Mouse (Mus musculus) layer of hippocampus, adult 9-10 months (tissue): ENCODE results near the gene Cd80.

Experiments used
- DNase-seq: peaks from one replicate; pipeline ENCODE4 v3.0.0; 2022; ENCODE audit warnings: low spot score

Gene Cd80

GRCm38 (mm10) chr16:38448458-38448857 lies 6.9 kb upstream of the Cd80 start:
- no peak for DNase-seq

- DNase-seq: no peak
Observed at GRCm38 (mm10) chr16:38450707-38451106, 4.7 kb upstream of the Cd80 start.

DNA sequence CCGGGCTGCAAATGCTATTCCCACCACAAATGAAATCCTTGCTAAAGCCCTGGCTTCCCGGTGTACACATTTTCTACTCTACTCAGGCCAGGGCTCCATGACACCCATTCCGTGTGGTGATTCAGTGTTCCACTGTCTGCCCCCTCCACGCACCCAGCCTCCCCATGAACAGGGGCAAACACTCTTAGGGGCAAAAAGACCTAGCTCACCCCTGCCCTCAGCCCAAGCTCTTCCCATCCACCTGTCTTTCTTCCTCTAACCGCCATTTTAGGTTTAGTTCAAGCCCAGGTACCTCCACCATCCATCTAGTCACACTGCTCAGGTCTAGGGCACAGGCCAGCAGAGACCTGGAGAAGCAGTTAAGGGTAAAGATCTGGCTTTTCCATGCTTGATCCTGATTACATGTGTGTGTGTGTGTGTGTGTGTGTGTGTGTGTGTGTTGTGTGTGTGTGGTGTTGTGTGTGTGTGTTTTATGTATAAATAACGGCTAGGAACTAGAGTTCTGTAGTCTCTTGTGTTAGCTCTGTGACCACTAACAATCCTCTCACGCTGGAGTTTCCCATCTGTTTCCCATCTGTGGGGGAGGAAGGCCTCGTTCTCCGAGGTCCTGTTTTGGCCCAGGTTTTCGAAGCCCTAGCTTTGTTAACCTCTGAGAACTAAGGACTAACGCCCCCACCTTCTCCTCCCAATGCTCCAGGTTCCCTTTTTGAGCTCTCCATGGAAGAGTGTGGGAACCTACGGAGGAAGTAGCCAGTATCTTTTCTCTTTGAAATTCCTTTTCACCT lies 3.7 kb upstream of the Cd80 start:
- DNase-seq: no peak

DNA sequence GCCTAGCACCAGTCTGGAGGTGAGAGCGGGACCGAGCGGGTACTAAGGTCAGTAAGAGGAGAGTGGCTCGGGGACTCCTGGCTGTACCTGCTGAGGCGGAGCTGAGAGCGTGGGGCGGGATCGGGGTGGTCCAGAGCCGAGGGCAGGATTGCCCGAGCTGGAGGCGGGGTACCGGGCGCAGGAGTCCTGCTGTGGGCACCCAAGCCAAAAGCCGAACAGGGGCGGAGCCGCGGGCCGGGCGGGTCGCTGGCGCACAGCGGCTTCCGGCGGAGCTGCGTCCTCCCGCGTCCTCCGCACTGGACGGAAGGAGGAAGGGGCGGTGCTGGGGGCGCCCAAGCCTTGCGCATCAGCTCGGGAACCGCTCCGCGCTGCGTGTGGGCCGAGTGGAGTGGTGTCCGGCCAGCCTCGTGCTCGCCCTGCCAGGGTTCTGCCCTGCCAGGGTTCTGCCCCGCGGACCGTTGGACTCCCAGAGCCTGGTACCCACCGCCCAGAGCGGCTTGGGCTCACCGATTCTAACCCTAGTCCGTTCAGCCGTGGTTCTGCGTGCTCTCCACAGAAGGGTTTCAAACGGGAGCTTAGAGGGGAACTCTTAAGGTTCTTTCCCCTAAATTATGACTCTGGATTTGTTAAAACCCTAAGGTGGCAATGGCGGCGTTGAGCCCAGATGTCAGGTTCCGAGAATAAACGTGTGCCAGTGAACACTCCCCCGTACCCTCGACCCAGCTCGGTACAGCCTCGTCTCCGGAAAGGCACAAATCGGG lies 2.7 kb upstream of the Cd80 start, which contains the start of gene Adprh:
TSS of gene Adprh (minus strand) at position 262 of the 761 bp plus-strand sequence.
- DNase-seq: peak; percentile 61

DNA sequence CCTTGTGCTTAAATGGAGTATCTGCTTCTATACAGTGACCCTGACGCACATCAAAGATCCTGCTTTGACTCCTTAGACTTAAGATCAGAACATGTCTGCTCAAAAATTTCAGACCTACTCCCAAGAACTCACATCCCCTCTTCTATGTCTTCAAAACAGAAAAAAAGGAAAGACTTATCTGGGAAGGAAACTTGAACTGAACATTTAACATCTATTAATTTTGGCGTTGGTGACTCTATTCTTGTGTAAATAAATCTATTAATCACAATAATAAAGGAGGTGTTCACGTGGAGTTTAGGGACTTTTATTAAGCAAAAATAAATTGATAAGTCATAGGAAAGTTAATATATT lies 2.2 kb upstream of the Cd80 start:
- DNase-seq: no peak

GRCm38 (mm10) chr16:38453952-38454351 lies 1.4 kb upstream of the Cd80 start:
- DNase-seq: no peak

GRCm38 (mm10) chr16:38454533-38455254 lies 667 bp upstream of the Cd80 start:
- no peak for DNase-seq

- DNase-seq: no peak
Observed at GRCm38 (mm10) chr16:38456812-38457567, 1.6 kb downstream of the Cd80 start.

DNA sequence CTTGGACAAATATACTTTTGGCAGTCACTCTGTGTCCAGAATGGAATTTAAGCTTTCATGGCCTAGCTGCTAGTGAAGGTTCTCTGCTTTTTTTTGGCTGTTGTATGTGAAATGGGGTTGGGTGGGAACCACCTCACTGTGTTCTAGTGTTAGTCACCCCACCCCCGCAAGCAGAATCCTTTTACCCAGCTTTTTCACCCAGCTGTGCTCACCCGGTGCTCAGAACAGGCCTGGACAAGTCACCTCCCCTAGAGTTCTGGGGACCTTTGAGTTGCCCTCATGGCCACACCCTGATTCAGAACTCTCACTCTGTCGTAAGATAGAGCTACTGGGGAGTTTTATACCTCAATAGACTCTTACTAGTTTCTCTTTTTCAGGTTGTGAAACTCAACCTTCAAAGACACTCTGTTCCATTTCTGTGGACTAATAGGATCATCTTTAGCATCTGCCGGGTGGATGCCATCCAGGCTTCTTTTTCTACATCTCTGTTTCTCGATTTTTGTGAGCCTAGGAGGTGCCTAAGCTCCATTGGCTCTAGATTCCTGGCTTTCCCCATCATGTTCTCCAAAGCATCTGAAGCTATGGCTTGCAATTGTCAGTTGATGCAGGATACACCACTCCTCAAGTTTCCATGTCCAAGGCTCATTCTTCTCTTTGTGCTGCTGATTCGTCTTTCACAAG lies 3.4 kb downstream of the Cd80 start:
- no peak for DNase-seq

DNA sequence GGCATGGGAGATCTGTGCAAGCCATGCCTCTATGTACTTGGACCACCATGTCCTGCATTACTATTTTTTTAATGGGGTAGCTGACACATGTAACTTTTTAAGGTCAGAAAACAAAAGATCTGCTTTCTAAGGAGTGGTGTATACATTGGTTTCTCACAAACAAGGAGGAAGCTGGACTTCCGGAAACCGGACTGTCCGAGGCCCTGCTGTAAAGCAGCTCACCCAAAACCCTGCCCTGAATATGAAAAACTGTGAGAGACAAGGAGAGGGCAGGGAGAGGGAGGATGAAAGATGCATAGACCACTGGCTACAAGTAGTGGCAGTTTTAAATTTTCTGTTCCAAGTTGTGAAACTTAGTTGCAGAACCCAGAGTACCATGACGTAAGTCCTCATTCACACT lies 4.6 kb downstream of the Cd80 start:
- DNase-seq: no peak

GRCm38 (mm10) chr16:38461749-38462148 lies 6.4 kb downstream of the Cd80 start:
- no peak for DNase-seq

DNA sequence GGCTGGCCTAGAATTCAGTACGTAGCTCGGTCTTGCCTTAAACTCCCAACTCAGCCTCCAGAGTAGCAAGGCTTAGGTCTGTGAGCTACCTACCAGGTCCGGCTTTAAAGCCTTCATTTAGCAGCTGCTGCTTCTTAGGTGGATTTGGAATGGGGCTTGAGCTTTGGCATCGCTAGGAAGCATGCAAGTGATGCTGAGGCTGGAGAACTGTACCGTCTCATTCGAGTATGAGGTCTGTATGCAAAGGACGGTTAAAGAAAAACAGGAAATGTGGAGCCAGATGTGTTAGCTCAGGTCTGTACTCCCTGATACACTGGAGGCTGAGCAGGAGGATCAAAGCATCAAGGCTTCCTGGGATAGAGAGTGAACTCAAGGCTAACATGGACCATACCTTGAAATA lies 6.8 kb downstream of the Cd80 start:
- no peak for DNase-seq

DNA sequence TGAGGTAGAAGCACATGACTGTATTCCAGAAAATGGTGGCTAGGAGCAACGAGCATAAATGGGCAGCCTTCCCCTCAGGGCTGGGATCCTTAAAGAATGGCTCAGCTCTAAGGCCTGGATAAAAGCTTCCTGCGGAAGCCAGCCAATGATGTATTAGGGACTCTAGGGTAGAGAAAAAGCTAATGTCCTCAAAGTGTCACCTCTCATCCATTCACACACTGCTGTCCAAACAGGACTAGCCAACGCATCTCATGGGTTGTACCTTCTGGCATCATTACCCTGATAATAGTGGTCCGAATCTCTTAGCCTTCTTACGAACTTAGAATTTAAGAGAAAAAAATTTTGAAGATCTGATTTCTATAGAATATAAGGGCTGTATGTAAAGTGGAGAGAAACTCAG lies 7.9 kb downstream of the Cd80 start:
- no peak for DNase-seq

DNA sequence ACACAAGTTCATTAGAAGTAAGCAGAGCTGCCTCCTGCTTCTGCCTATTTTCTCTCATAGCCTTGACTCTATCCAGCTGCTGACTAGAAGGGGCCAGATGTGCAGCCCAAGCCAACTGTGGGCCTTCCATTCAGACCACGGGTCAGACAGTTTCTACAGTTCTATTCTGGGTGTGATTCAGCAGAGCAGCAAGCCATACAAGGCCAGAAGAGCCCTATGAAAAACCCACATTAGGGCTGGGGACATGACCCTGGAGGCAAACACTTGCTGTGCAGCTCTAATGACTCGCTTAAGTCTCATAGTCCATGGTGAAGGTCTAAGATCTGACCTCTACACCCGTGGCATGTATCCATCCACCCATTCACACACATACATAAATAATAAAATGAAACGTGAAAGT lies 10.7 kb downstream of the Cd80 start:
- no peak for DNase-seq

DNA sequence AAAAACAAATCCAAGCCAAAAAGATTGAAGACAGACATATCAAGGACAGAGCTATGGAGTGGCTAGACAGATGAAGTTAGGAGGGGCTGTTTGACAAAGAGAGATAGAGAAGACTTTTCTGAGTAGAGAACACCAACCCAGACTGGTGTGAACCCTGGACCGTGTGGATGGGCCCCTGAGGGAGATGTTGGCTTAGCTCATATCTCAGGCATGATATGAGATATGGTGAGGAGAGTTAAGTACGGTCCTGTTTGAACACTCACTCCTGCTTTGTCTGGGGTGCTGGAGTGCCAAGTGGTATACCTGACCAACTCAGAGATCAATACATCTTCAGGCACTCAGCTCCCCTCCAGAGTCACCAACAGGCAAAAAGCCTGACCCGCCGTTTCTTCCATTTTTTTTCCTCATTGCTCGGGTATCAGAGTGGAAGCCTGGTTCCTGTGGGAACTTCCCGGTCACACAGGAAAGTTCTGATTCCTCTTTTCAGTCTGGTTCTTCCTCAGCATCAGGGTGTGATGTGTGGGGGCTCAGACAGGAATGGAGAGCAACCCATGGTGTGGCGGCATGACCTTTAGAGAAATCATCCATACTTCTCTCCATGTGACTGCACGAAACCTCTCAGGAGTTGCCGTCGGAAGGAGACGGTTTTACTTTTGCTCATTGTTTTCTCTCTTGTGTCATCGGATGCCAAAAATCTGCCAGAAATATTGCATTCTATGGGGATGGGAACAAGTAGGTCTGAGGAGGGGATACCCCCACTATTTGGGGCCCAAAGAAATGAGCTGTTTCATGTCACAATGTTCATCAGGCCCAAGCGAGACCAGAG lies 11.9 kb downstream of the Cd80 start:
- no peak for DNase-seq

DNA sequence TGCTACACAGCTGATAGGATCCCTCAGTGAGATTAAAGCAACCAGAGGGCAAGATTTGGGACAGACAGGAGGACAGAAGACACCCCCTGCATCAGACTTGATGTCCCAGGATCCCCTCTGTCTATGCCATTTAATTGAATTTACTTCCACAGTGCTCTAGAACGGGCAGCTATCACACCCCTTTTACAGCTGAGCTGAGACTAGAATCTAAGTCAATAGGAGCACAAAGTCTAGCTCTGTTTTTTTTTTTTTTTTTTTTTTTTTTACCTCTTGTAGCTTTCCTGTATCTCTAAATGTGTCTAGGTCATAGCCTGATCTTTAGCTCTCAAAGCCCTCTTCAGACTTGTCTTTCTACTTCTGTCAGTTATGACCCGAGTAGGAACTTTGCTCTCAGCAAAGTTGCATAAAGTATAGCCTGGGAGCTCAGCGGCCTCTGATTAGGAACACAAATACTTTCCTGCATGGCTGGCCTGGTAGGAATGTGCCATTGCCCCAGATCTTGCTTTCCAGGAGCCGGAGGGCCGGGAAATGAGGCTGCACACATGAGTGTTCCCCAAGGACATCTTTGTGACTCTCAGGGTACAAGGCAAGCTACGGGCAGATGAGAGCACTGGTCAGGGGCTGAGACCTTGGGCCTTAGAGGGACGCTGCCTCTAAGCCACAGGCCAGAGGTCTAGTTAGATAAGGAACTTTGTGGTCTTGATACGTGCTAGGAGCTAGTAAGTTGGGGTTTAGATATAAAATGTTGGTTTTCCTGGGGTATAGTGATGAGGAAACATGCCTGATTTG lies 12.8 kb downstream of the Cd80 start:
- no peak for DNase-seq

- DNase-seq: no peak
Observed at GRCm38 (mm10) chr16:38468706-38469018, 13.3 kb downstream of the Cd80 start.

DNA sequence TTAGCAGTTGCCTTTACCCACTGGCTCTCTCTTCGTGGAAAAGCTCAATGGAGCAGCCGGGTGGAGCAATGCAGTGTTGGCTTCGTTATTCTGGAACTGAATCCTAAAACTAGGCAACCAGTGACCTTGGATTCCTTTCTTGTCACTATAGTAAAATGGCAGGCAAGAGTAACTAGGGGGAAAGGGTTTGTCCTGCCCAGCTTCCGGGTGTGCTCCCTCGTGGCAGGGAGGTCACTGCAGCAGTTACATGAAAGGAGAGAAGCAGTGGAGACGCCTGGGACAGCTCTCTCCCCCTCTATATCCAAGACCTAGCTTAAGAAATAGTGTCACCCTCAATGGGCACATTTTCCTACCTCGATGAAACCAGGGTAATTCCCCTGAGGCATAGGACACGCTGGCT lies 14.1 kb downstream of the Cd80 start:
- DNase-seq: no peak

GRCm38 (mm10) chr16:38471697-38472506 lies 16.5 kb downstream of the Cd80 start:
- no peak for DNase-seq
